Mouse (Mus musculus): ENCODE results near the gene Acot6. TPM values are rescaled to one million over a fixed set of nuclear protein-coding genes. Genes with fewer than 3 reads are reported as not detected.

Acot6 gene
- polyA plus RNA-seq, 1 experiment from 2014 or later: 1.1 TPM

- no peak overlapping the region for H3K4me3 ChIP-seq (ENCODE audit: low read depth, low read length)
- no peaks in the 10 kb centered on the region; the same call in 1 of the 2 replicates for H3K4me1 ChIP-seq (ENCODE audit: control insufficient read depth, insufficient read depth, low read length)
- H3K36me3 ChIP-seq (ENCODE audit: control insufficient read depth, insufficient read depth, low read length): peaks cover 7% of the 10 kb centered on the region
- H3K9ac ChIP-seq (ENCODE audit: low read length): no peak overlapping the region
- 82% methylated on average over 6 of the region's 6 CpGs for WGBS
- no peaks in the 10 kb centered on the region for H3K27me3 ChIP-seq (ENCODE audit: control insufficient read depth, insufficient read depth, low read length)
- H3K27ac ChIP-seq (replicated peaks; ENCODE audit: low read depth, low read length): no peak overlapping the region
- no peak for DNase-seq (ENCODE audit: low spot score)
- ATAC-seq (ENCODE audit: insufficient number of reproducible peaks, low FRiP score, low TSS enrichment, low read depth): no peak
- no peak overlapping the region for H3K4me2 ChIP-seq (ENCODE audit: low read depth, severe bottlenecking)
- no peaks in the 10 kb centered on the region for H3K9me3 ChIP-seq (ENCODE audit: control insufficient read depth, low read length)
Observed at GRCm38 (mm10) chr12:84150976-84151375, 50.5 kb downstream of the Acot6 start.

- no peak overlapping the region for H3K4me2 ChIP-seq (ENCODE audit: low read depth, severe bottlenecking)
- no peaks in the 10 kb centered on the region; the same call in 1 of the 2 replicates for H3K4me1 ChIP-seq (ENCODE audit: control insufficient read depth, insufficient read depth, low read length)
- ATAC-seq (ENCODE audit: insufficient number of reproducible peaks, low FRiP score, low TSS enrichment, low read depth): no peak
- WGBS: 90% methylated on average over 10 of the region's 10 CpGs
- peaks cover 7% of the 10 kb centered on the region for H3K36me3 ChIP-seq (ENCODE audit: control insufficient read depth, insufficient read depth, low read length)
- no peaks in the 10 kb centered on the region for H3K27me3 ChIP-seq (ENCODE audit: control insufficient read depth, insufficient read depth, low read length)
- DNase-seq (ENCODE audit: low spot score): no peak
- no peak overlapping the region for H3K27ac ChIP-seq (replicated peaks; ENCODE audit: low read depth, low read length)
- no peak overlapping the region for H3K4me3 ChIP-seq (ENCODE audit: low read depth, low read length)
- H3K9ac ChIP-seq (ENCODE audit: low read length): no peak overlapping the region
- H3K9me3 ChIP-seq (ENCODE audit: control insufficient read depth, low read length): no peaks in the 10 kb centered on the region
Observed at GRCm38 (mm10) chr12:84151911-84152310, 51.5 kb downstream of the Acot6 start.

GRCm38 (mm10) chr12:84152352-84153190 is 52.1 kb downstream of the Acot6 start:
- H3K4me1 ChIP-seq (ENCODE audit: control insufficient read depth, insufficient read depth, low read length): no peaks in the 10 kb centered on the region; the same call in 1 of the 2 replicates
- H3K27ac ChIP-seq (replicated peaks; ENCODE audit: low read depth, low read length): no peak overlapping the region
- peaks cover 7% of the 10 kb centered on the region for H3K36me3 ChIP-seq (ENCODE audit: control insufficient read depth, insufficient read depth, low read length)
- no peak overlapping the region for H3K4me3 ChIP-seq (ENCODE audit: low read depth, low read length)
- DNase-seq (ENCODE audit: low spot score) (no peak), ATAC-seq (ENCODE audit: insufficient number of reproducible peaks, low FRiP score, low TSS enrichment, low read depth) (0 out of 2 replicates have a peak, but pooled peaks have one; percentile 22)
- H3K9ac ChIP-seq (ENCODE audit: low read length): no peak overlapping the region
- H3K4me2 ChIP-seq (ENCODE audit: low read depth, severe bottlenecking): no peak overlapping the region
- no peaks in the 10 kb centered on the region for H3K27me3 ChIP-seq (ENCODE audit: control insufficient read depth, insufficient read depth, low read length)
- H3K9me3 ChIP-seq (ENCODE audit: control insufficient read depth, low read length): no peaks in the 10 kb centered on the region
- 56% methylated on average over 32 of the region's 32 CpGs for WGBS

GRCm38 (mm10) chr12:84153414-84153813 is 53.0 kb downstream of the Acot6 start:
- WGBS: 75% methylated on average over 6 of the region's 6 CpGs
- Histone ChIP-seq H3K27me3 (ENCODE audit: control insufficient read depth, insufficient read depth, low read length) (no peaks in the 10 kb centered on the region), H3K36me3 (ENCODE audit: control insufficient read depth, insufficient read depth, low read length) (peaks cover 14% of the 10 kb centered on the region), H3K4me2 (ENCODE audit: low read depth, severe bottlenecking) (no peak overlapping the region), H3K9me3 (ENCODE audit: control insufficient read depth, low read length) (no peaks in the 10 kb centered on the region), H3K9ac (ENCODE audit: low read length) (no peak overlapping the region), H3K27ac (replicated peaks; ENCODE audit: low read depth, low read length) (no peak overlapping the region), H3K4me1 (ENCODE audit: control insufficient read depth, insufficient read depth, low read length) (no peaks in the 10 kb centered on the region), H3K4me3 (ENCODE audit: low read depth, low read length) (no peak overlapping the region)
- ATAC-seq (ENCODE audit: insufficient number of reproducible peaks, low FRiP score, low TSS enrichment, low read depth): no peak
- no peak for DNase-seq (ENCODE audit: low spot score)

DNA sequence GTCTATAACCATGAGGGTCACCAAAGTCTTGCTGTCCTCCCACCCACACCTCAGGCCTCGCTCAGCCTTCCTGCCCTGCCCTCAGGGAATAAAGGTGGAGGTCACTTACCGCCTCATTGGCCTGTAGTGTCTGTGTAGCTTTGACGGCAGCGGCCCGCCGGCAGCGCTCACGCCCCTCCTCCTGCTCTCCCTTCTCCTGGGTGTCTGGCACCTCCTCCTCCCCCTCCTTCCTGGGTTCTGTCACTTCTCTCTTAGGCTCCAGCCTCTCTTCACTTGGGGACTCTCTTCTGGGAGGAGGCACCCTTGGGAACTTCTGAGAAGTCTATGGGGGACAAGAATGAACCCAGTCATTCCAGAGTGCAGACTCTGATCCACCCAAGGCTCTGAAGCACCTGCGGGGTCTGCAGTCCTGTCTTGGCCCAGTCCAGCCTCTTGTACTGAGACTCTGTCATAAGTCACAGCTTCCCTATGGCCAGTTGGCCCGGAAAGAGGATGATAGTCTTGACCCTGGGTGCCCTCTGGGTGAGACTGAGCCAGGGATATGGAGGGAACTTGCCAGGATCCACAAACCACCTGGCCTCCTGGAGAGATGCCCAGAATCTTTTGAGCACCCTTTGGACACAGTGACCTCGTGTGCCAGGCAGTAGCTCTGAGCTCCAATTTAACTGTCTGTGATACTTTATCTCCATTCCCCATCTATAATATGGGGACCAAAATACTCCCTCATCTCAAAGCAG is 54.5 kb downstream of the Acot6 start:
- peaks cover 26% of the 10 kb centered on the region for H3K36me3 ChIP-seq (ENCODE audit: control insufficient read depth, insufficient read depth, low read length)
- no peaks in the 10 kb centered on the region for H3K4me1 ChIP-seq (ENCODE audit: control insufficient read depth, insufficient read depth, low read length)
- H3K4me3 ChIP-seq (ENCODE audit: low read depth, low read length): no peak overlapping the region
- no peak overlapping the region for H3K27ac ChIP-seq (replicated peaks; ENCODE audit: low read depth, low read length)
- WGBS: 52% methylated on average over 11 of the region's 11 CpGs
- no peak overlapping the region for H3K9ac ChIP-seq (ENCODE audit: low read length)
- DNase-seq (ENCODE audit: low spot score) (peak; percentile 18), ATAC-seq (ENCODE audit: insufficient number of reproducible peaks, low FRiP score, low TSS enrichment, low read depth) (no peak)
- H3K9me3 ChIP-seq (ENCODE audit: control insufficient read depth, low read length): no peaks in the 10 kb centered on the region
- H3K27me3 ChIP-seq (ENCODE audit: control insufficient read depth, insufficient read depth, low read length): no peaks in the 10 kb centered on the region
- H3K4me2 ChIP-seq (ENCODE audit: low read depth, severe bottlenecking): no peak overlapping the region

- WGBS: 85% methylated on average over 2 of the region's 2 CpGs
- DNase-seq (ENCODE audit: low spot score) (no peak), ATAC-seq (ENCODE audit: insufficient number of reproducible peaks, low FRiP score, low TSS enrichment, low read depth) (no peak)
- no peaks in the 10 kb centered on the region for H3K4me1 ChIP-seq (ENCODE audit: control insufficient read depth, insufficient read depth, low read length)
- H3K9ac ChIP-seq (ENCODE audit: low read length): no peak overlapping the region
- no peak overlapping the region for H3K4me3 ChIP-seq (ENCODE audit: low read depth, low read length)
- no peak overlapping the region for H3K4me2 ChIP-seq (ENCODE audit: low read depth, severe bottlenecking)
- no peaks in the 10 kb centered on the region for H3K27me3 ChIP-seq (ENCODE audit: control insufficient read depth, insufficient read depth, low read length)
- H3K9me3 ChIP-seq (ENCODE audit: control insufficient read depth, low read length): no peaks in the 10 kb centered on the region
- no peak overlapping the region for H3K27ac ChIP-seq (replicated peaks; ENCODE audit: low read depth, low read length)
- peaks cover 32% of the 10 kb centered on the region for H3K36me3 ChIP-seq (ENCODE audit: control insufficient read depth, insufficient read depth, low read length)
Observed at GRCm38 (mm10) chr12:84155523-84155871, 55.0 kb downstream of the Acot6 start.

- ATAC-seq (ENCODE audit: insufficient number of reproducible peaks, low FRiP score, low TSS enrichment, low read depth): no peak
- Histone ChIP-seq H3K27me3 (ENCODE audit: control insufficient read depth, insufficient read depth, low read length) (no peaks in the 10 kb centered on the region), H3K27ac (replicated peaks; ENCODE audit: low read depth, low read length) (no peak overlapping the region), H3K36me3 (ENCODE audit: control insufficient read depth, insufficient read depth, low read length) (peaks cover 35% of the 10 kb centered on the region), H3K9ac (ENCODE audit: low read length) (no peak overlapping the region), H3K4me1 (ENCODE audit: control insufficient read depth, insufficient read depth, low read length) (no peaks in the 10 kb centered on the region), H3K4me3 (ENCODE audit: low read depth, low read length) (no peak overlapping the region), H3K9me3 (ENCODE audit: control insufficient read depth, low read length) (no peaks in the 10 kb centered on the region), H3K4me2 (ENCODE audit: low read depth, severe bottlenecking) (no peak overlapping the region)
- WGBS: 91% methylated on average over 18 of the region's 18 CpGs
- DNase-seq (ENCODE audit: low spot score): no peak
Observed at GRCm38 (mm10) chr12:84156210-84156609, 55.8 kb downstream of the Acot6 start.

GRCm38 (mm10) chr12:84158156-84158555 is 57.7 kb downstream of the Acot6 start:
- Histone ChIP-seq H3K9ac (ENCODE audit: low read length) (no peak overlapping the region), H3K9me3 (ENCODE audit: control insufficient read depth, low read length) (no peaks in the 10 kb centered on the region), H3K4me2 (ENCODE audit: low read depth, severe bottlenecking) (no peak overlapping the region), H3K4me3 (ENCODE audit: low read depth, low read length) (no peak overlapping the region), H3K4me1 (ENCODE audit: control insufficient read depth, insufficient read depth, low read length) (no peaks in the 10 kb centered on the region), H3K27me3 (ENCODE audit: control insufficient read depth, insufficient read depth, low read length) (no peaks in the 10 kb centered on the region), H3K36me3 (ENCODE audit: control insufficient read depth, insufficient read depth, low read length) (peaks cover 38% of the 10 kb centered on the region), H3K27ac (replicated peaks; ENCODE audit: low read depth, low read length) (no peak overlapping the region)
- DNase-seq (ENCODE audit: low spot score): no peak
- WGBS: 91% methylated on average over 14 of the region's 14 CpGs
- ATAC-seq (ENCODE audit: insufficient number of reproducible peaks, low FRiP score, low TSS enrichment, low read depth): no peak
